Mouse (Mus musculus): ENCODE results near the gene Zfand2a. TPM values are rescaled to one million over a fixed set of nuclear protein-coding genes. Genes with fewer than 3 reads are reported as not detected.

The Zfand2a gene
- polyA plus RNA-seq, 1 experiment from 2014 or later: 15.2 TPM

- WGBS: 41% methylated on average over 22 of the region's 22 CpGs
- H3K4me1 ChIP-seq: no peaks in the 10 kb centered on the region; the same call in 1 of the 2 replicates
- H3K4me3 ChIP-seq: no peak overlapping the region
- H3K9me3 ChIP-seq: no peaks in the 10 kb centered on the region
- H3K9ac ChIP-seq: no peak overlapping the region
- 0 out of 2 replicates have a peak, but pooled peaks have one; percentile 41 for ATAC-seq (ENCODE audit: low FRiP score, low read depth)
- H3K27me3 ChIP-seq (replicated peaks): peaks cover 7% of the 10 kb centered on the region; the same call in 1 of the 2 replicates
- no peak overlapping the region for H3K4me2 ChIP-seq (replicated peaks)
- H3K36me3 ChIP-seq: no peaks in the 10 kb centered on the region
- no peak overlapping the region for H3K27ac ChIP-seq
Observed at GRCm38 (mm10) chr5:139495019-139495669, 10.8 kb upstream of the Zfand2a start.

DNA sequence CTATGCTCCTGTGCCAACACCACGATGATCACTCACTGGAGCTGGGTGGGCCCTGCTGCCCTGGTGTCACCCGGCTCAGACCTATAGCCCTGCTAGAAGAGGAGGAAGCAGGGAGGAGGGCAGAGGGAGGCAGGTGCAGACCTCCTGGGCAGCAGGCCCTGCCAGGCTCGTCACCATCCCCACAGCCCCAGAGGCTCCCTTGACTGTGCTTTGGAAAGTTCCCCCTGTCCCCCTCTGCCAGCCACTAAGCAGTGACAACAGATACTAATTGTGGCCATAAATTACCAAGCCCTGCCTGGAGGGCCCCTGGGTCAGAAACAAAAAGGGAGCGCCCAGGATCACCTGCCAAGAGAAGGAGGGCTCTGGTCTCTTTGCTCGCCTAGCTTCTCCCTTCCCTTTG, 9.3 kb upstream of the Zfand2a start:
- no peak overlapping the region for H3K4me2 ChIP-seq (replicated peaks)
- H3K4me1 ChIP-seq: no peaks in the 10 kb centered on the region; the same call in 1 of the 2 replicates
- ATAC-seq (ENCODE audit: low FRiP score, low read depth): 0 out of 2 replicates have a peak, but pooled peaks have one; percentile 37
- H3K9ac ChIP-seq: no peak overlapping the region
- 26% methylated on average over 5 of the region's 5 CpGs for WGBS
- no peaks in the 10 kb centered on the region for H3K36me3 ChIP-seq
- peak overlapping the region; percentile 7; the same call in 1 of the 2 replicates for H3K27ac ChIP-seq
- H3K4me3 ChIP-seq: no peak overlapping the region
- H3K9me3 ChIP-seq: no peaks in the 10 kb centered on the region
- H3K27me3 ChIP-seq (replicated peaks): peaks cover 7% of the 10 kb centered on the region; the same call in 1 of the 2 replicates

DNA sequence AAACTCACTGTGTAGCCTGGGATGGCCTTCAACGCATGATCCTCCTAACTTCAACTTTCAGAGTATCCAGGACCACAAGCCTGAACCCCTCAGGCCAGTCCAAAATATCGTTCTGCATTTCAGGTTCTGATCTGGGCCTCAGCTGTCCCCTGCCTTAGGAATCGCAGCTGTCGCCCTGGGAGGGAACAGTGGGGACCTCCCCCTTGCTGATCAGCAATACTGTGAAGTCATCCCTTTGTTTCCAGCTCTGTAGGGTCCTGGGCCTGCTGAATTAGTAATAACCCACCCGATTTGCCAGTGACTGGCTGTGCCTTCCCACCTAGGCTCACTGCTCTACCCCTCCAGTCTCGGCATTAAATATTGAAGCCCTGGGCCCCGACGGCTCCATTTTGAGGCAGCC, 7.0 kb upstream of the Zfand2a start:
- no peaks in the 10 kb centered on the region for H3K27me3 ChIP-seq (replicated peaks)
- no peak overlapping the region for H3K27ac ChIP-seq
- WGBS: 44% methylated on average over 8 of the region's 8 CpGs
- no peak overlapping the region for H3K4me3 ChIP-seq
- H3K4me1 ChIP-seq: no peaks in the 10 kb centered on the region; the same call in 1 of the 2 replicates
- no peak for ATAC-seq (ENCODE audit: low FRiP score, low read depth)
- no peaks in the 10 kb centered on the region for H3K36me3 ChIP-seq
- H3K9me3 ChIP-seq: peaks cover 6% of the 10 kb centered on the region
- H3K4me2 ChIP-seq (replicated peaks): no peak overlapping the region
- H3K9ac ChIP-seq: no peak overlapping the region

DNA sequence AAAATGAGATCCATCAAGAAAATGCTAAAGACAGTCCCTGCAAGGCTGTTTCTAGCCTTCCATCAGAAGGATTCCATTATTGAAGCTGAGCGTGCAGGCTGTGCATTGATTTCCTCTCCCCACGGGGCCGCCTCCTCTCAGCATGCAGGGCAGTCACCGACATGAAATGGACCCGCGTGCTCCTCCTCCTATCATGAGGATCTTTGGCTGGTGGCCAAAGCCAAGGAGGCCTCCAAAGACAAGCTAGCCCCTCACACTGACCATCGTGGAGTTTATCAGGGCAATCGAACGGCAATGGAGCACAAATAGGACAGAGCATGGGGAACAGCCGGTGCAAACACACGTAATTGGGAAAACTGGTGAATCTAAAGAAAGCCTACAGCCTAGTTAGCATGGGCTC, 5.8 kb upstream of the Zfand2a start:
- H3K4me3 ChIP-seq: no peak overlapping the region
- WGBS: 76% methylated on average over 11 of the region's 11 CpGs
- peaks cover 15% of the 10 kb centered on the region for H3K9me3 ChIP-seq
- no peak overlapping the region for H3K9ac ChIP-seq
- no peak overlapping the region for H3K27ac ChIP-seq
- ATAC-seq (ENCODE audit: low FRiP score, low read depth): no peak
- H3K36me3 ChIP-seq: no peaks in the 10 kb centered on the region
- H3K4me2 ChIP-seq (replicated peaks): no peak overlapping the region
- H3K27me3 ChIP-seq (replicated peaks): no peaks in the 10 kb centered on the region
- no peaks in the 10 kb centered on the region; the same call in 1 of the 2 replicates for H3K4me1 ChIP-seq

- H3K36me3 ChIP-seq: peaks cover 41% of the 10 kb centered on the region
- 60% methylated on average over 14 of the region's 14 CpGs for WGBS
- no peak for ATAC-seq (ENCODE audit: low FRiP score, low read depth)
- peak overlapping the region; percentile 89 for H3K4me3 ChIP-seq
- peak overlapping the region; percentile 93 for H3K4me2 ChIP-seq (replicated peaks)
- peaks cover 15% of the 10 kb centered on the region for H3K9me3 ChIP-seq
- H3K27me3 ChIP-seq (replicated peaks): no peaks in the 10 kb centered on the region
- H3K9ac ChIP-seq: peak overlapping the region; percentile 79
- peaks cover 11% of the 10 kb centered on the region for H3K4me1 ChIP-seq
- H3K27ac ChIP-seq: no peak overlapping the region
Observed at GRCm38 (mm10) chr5:139483171-139483848, 1.0 kb downstream of the Zfand2a start.

GRCm38 (mm10) chr5:139480406-139480805, 3.9 kb downstream of the Zfand2a start:
- Histone ChIP-seq H3K9ac (no peak overlapping the region), H3K4me2 (replicated peaks) (no peak overlapping the region), H3K9me3 (0 out of 2 replicates have a peak, but pooled peaks cover under 1% of the 10 kb centered on the region), H3K36me3 (peaks cover 67% of the 10 kb centered on the region), H3K27me3 (replicated peaks) (no peaks in the 10 kb centered on the region), H3K4me3 (no peak overlapping the region), H3K4me1 (peaks cover 11% of the 10 kb centered on the region), H3K27ac (no peak overlapping the region)
- WGBS: 89% methylated on average over 10 of the region's 10 CpGs
- ATAC-seq (ENCODE audit: low FRiP score, low read depth): no peak

DNA sequence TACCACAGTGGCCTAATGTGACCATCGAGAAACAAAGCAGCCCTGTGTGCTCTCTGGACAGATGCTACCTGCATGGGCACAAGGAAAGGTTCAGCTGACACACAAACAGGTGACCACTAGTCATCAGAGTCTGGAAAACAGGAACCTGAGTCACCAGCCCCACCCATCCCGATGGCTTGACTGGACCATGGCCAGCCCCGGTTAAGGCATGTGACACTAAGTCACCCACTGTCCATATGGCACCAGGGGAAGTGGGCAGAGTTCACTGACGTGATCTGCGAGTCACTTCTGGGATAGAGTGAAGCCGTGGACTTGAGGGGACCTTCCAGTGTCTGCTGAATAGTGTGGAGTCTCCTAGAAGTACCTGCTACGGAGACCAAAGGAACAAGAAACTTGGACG, 5.3 kb downstream of the Zfand2a start:
- Histone ChIP-seq H3K36me3 (peaks cover 79% of the 10 kb centered on the region), H3K4me2 (replicated peaks) (no peak overlapping the region), H3K27ac (no peak overlapping the region), H3K9ac (no peak overlapping the region), H3K9me3 (no peaks in the 10 kb centered on the region), H3K4me1 (peaks cover 11% of the 10 kb centered on the region), H3K4me3 (no peak overlapping the region), H3K27me3 (replicated peaks) (no peaks in the 10 kb centered on the region)
- ATAC-seq (ENCODE audit: low FRiP score, low read depth): no peak
- WGBS: 92% methylated on average over 8 of the region's 8 CpGs

DNA sequence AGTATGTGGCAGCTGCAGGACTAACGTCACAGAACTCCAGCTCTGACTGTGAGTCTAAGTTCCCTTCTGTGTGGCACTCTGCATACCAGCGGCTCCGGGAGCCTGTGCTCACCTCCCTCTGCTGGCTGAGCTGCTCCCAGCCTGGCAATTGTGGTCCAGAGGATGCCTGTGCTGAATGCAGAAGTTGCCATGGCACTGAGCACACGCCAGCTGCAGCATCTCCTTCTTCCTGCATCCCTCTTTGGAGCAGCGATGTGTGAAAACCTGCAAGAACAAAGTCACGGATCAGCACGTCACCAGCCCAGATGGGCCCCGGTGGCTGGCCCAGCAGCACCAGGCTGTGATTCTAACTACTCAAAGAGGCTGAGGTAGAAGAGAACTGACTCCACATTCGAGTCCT, 9.6 kb downstream of the Zfand2a start:
- WGBS: 70% methylated on average over 9 of the region's 9 CpGs
- ATAC-seq (ENCODE audit: low FRiP score, low read depth): peak; percentile 74
- no peak overlapping the region for H3K9ac ChIP-seq
- no peak overlapping the region for H3K4me3 ChIP-seq
- no peaks in the 10 kb centered on the region for H3K4me1 ChIP-seq
- H3K9me3 ChIP-seq: no peaks in the 10 kb centered on the region
- no peaks in the 10 kb centered on the region for H3K27me3 ChIP-seq (replicated peaks)
- peaks cover 82% of the 10 kb centered on the region for H3K36me3 ChIP-seq
- no peak overlapping the region for H3K27ac ChIP-seq
- H3K4me2 ChIP-seq (replicated peaks): no peak overlapping the region

DNA sequence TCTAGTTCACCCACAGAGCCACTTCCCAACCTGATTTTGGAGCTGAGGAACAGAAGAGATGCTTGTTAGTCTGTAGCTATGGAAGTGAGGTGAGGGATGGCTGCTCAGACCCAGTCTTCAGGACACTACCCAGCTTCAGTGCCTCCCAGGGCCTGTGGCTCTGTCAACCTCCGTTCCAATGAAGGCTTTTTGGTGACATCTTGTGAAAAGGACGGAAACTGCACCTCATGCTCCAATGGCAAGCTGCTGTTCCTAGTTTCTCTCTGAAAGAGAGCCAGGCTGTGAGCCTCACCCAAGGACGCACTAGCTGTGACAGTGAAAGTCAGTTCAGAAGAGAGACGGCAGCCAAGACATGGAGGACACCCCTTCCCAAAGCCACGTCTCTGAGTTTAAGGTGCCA, 16.4 kb downstream of the Zfand2a start:
- Histone ChIP-seq H3K27ac (no peak overlapping the region), H3K36me3 (peaks cover 19% of the 10 kb centered on the region), H3K4me3 (no peak overlapping the region), H3K27me3 (replicated peaks) (0 out of 2 replicates have a peak, but pooled peaks cover 3% of the 10 kb centered on the region), H3K9ac (no peak overlapping the region), H3K4me2 (replicated peaks) (no peak overlapping the region), H3K9me3 (no peaks in the 10 kb centered on the region), H3K4me1 (no peaks in the 10 kb centered on the region)
- WGBS: 51% methylated on average over 5 of the region's 5 CpGs
- no peak for ATAC-seq (ENCODE audit: low FRiP score, low read depth)

DNA sequence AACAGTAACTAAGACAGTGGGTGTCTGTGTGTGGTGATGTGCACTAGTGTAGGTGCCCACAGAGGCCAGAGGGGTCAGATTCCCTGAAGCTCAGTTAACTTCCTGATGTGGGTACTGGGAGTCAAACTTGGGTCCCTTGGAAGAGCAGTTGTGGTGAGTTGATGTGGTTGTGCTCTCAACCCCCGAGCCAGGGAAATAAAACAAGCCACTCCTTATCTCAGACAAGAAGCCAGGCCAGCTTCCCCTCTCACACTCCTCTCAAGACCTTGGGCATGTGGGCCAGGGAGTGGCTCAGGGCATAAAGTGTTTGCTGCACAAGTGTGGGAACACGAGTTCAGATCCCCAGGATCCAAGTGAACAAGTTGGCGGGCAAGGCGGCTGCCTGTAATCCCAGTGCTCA, 17.5 kb downstream of the Zfand2a start:
- no peak overlapping the region for H3K4me3 ChIP-seq
- H3K4me2 ChIP-seq (replicated peaks): no peak overlapping the region

DNA sequence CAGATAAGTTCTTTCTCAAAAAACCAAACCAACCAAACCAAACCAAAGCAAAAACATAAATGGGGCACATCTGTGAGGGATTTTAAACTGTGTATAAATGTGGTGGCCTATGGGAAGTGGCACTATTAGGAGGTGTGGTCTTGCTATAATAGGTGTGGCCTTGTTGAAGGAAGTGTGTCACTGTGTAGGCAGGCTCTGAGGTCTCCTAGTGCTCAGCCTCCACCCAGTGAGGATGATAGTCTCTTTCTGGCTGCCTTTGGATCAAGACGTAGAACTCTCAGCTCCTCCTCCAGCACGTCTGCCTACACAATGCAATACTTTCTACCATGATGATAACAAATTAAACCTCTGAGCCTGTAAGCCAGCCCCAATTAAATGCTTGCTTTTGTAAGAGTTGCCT, 18.0 kb downstream of the Zfand2a start:
- 0 out of 2 replicates have a peak, but pooled peaks cover 3% of the 10 kb centered on the region for H3K27me3 ChIP-seq (replicated peaks)
- no peak overlapping the region for H3K4me3 ChIP-seq
- peaks cover 3% of the 10 kb centered on the region for H3K36me3 ChIP-seq
- H3K4me2 ChIP-seq (replicated peaks): no peak overlapping the region
- H3K9ac ChIP-seq: no peak overlapping the region
- 71% methylated on average over 2 of the region's 2 CpGs for WGBS
- no peak overlapping the region for H3K27ac ChIP-seq
- no peaks in the 10 kb centered on the region for H3K9me3 ChIP-seq
- H3K4me1 ChIP-seq: no peaks in the 10 kb centered on the region
- ATAC-seq (ENCODE audit: low FRiP score, low read depth): no peak

More for the DNA sequence above, 17.5 kb downstream of the Zfand2a start:
- H3K4me1 ChIP-seq: no peaks in the 10 kb centered on the region
- no peak overlapping the region for H3K27ac ChIP-seq
- 0 out of 2 replicates have a peak, but pooled peaks cover 3% of the 10 kb centered on the region for H3K27me3 ChIP-seq (replicated peaks)
- no peak for ATAC-seq (ENCODE audit: low FRiP score, low read depth)
- H3K9ac ChIP-seq: no peak overlapping the region
- no peaks in the 10 kb centered on the region for H3K9me3 ChIP-seq
- WGBS: 75% methylated on average over 4 of the region's 4 CpGs
- H3K36me3 ChIP-seq: peaks cover 7% of the 10 kb centered on the region

DNA sequence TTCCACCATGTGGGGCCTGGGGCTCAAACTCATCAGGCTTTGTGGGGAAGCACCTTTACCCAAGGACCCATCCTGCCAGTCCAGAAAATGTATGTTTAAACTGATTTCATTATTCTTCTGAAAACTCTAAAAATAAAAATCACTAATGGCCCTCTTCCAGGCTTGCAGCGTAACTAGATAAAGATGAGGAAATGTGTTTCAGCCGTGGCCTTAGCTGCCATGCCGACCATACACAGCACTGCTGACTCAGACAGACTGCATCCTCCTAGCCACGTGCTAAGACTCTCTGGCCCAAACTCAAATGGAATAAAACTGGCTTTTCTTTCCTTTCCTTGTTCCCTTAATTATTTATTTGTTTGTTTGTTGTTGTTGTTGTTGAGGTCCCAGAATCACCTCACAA, 19.5 kb downstream of the Zfand2a start:
- no peak for ATAC-seq (ENCODE audit: low FRiP score, low read depth)

More for the DNA sequence above, 19.5 kb downstream of the Zfand2a start:
- Histone ChIP-seq H3K27me3 (replicated peaks) (0 out of 2 replicates have a peak, but pooled peaks cover 3% of the 10 kb centered on the region), H3K27ac (no peak overlapping the region), H3K36me3 (no peaks in the 10 kb centered on the region), H3K4me3 (no peak overlapping the region), H3K9me3 (no peaks in the 10 kb centered on the region), H3K4me2 (replicated peaks) (no peak overlapping the region), H3K4me1 (no peaks in the 10 kb centered on the region; the same call in 1 of the 2 replicates), H3K9ac (no peak overlapping the region)
- WGBS: 86% methylated on average over 4 of the region's 4 CpGs
